In genomic region chr13:62881336-62881735, GRCm38 (mm10) we compare ENCODE assay signal across 29 mouse cellular contexts. TPM values are rescaled to one million over a fixed set of nuclear protein-coding genes. Genes with fewer than 3 reads are reported as not detected.
A peak's percentile ranks its signal among the peaks of the same experiment; 100 is the strongest.
DNase-seq lines count a peak whose midpoint lies in the region; ATAC-seq and TF ChIP-seq lines count a peak whose summit lies in the region.
"Had no signal": no experiment of that assay in that cellular context is flagged by ENCODE, and none has a peak within 500 bp of the region (broad histone marks: within the 10 kb centered on the region; RNA-seq: fewer than 3 reads in every experiment).

No protein-coding gene starts in this region.

- H3K9me3 ChIP-seq in liver, postnatal 0 days (ENCODE audit: low read length) = no peaks in the 10 kb centered on the region
- H3K9me3 ChIP-seq in midbrain, embryonic 11.5 days (ENCODE audit: control insufficient read depth, low read length) = no peaks in the 10 kb centered on the region
- H3K9me3 ChIP-seq in midbrain, embryonic 16.5 days (replicated peaks; ENCODE audit: control insufficient read depth, low read length, poor library complexity, severe bottlenecking) = no peaks in the 10 kb centered on the region
- H3K9me3 ChIP-seq: embryonic facial prominence, embryonic 12.5 days; embryonic facial prominence, embryonic 15.5 days; heart, embryonic 10.5 days; heart, embryonic 13.5 days had no signal

- H3K4me2 ChIP-seq in liver, postnatal 0 days (ENCODE audit: low read depth, low read length) = no peak overlapping the region
- H3K4me2 ChIP-seq in midbrain, embryonic 11.5 days = no peak overlapping the region
- no peak overlapping the region for H3K4me2 ChIP-seq in midbrain, embryonic 16.5 days (ENCODE audit: low read length)
- H3K4me2 ChIP-seq: embryonic facial prominence, embryonic 12.5 days; embryonic facial prominence, embryonic 15.5 days; heart, embryonic 13.5 days; hindbrain, embryonic 14.5 days had no signal

- H3K27me3 ChIP-seq in liver, postnatal 0 days (ENCODE audit: insufficient read depth, low read length) = no peaks in the 10 kb centered on the region
- H3K27me3 ChIP-seq in midbrain, embryonic 11.5 days (ENCODE audit: control insufficient read depth, insufficient read depth, low read length) = no peaks in the 10 kb centered on the region
- H3K27me3 ChIP-seq in midbrain, embryonic 16.5 days (ENCODE audit: control insufficient read depth, insufficient read depth, low read depth, low read length) = no peaks in the 10 kb centered on the region

- H3K4me3 ChIP-seq in liver, postnatal 0 days (ENCODE audit: low read depth, low read length) = no peak overlapping the region
- H3K4me3 ChIP-seq in midbrain, embryonic 11.5 days (ENCODE audit: low read depth, low read length) = no peak overlapping the region
- no peak overlapping the region for H3K4me3 ChIP-seq in midbrain, embryonic 16.5 days (ENCODE audit: low read depth, low read length)
- H3K4me3 ChIP-seq: embryonic facial prominence, embryonic 12.5 days; embryonic facial prominence, embryonic 15.5 days; gastrocnemius, adult 2 months; heart, embryonic 10.5 days; heart, embryonic 13.5 days had no signal

- peaks cover 19% of the 10 kb centered on the region for H3K4me1 ChIP-seq in liver, postnatal 0 days (ENCODE audit: insufficient read depth)
- no peaks in the 10 kb centered on the region for H3K4me1 ChIP-seq in midbrain, embryonic 11.5 days (ENCODE audit: control insufficient read depth, insufficient read depth, low read length)
- no peaks in the 10 kb centered on the region for H3K4me1 ChIP-seq in midbrain, embryonic 16.5 days (ENCODE audit: control insufficient read depth, insufficient read depth, low read length)
- H3K4me1 ChIP-seq: embryonic facial prominence, embryonic 12.5 days; heart, embryonic 13.5 days had no signal

- TF ChIP-seq CTCF in liver, postnatal 0 days (IDR thresholded peaks at IDR 0.05; ENCODE audit: low read depth) = no peak

- peak overlapping the region; percentile 80 for H3K27ac ChIP-seq in liver, postnatal 0 days (ENCODE audit: low read depth)
- H3K27ac ChIP-seq in midbrain, embryonic 11.5 days (ENCODE audit: low read depth, low read length) = no peak overlapping the region
- no peak overlapping the region for H3K27ac ChIP-seq in midbrain, embryonic 16.5 days (ENCODE audit: low read length)
- H3K27ac ChIP-seq: embryonic facial prominence, embryonic 12.5 days; embryonic facial prominence, embryonic 15.5 days; heart, embryonic 10.5 days; heart, embryonic 13.5 days; hindbrain, embryonic 14.5 days; hindbrain, postnatal 0 days had no signal

- no peak for ATAC-seq in liver, postnatal 0 days
- no peak for ATAC-seq in midbrain, embryonic 11.5 days (ENCODE audit: low FRiP score)
- ATAC-seq in midbrain, embryonic 16.5 days = no peak
- ATAC-seq: activated CD4-positive, CD25-positive, alpha-beta regulatory T cell, adult 4 months; forebrain, embryonic 14.5 days; forebrain, postnatal 0 days; hindbrain, postnatal 0 days had no signal

- DNase-seq in adrenal gland, adult 2 months = peak; percentile 38
- no peak for DNase-seq in adrenal gland, adult 8-10 months
- DNase-seq in kidney, adult 18-20 months = peak; percentile 9
- no peak for DNase-seq in kidney, adult 9 months
- no peak for DNase-seq in liver, postnatal 0 days
- DNase-seq in liver = no peak
- peak; percentile 61 for DNase-seq in midbrain, embryonic 11.5 days (ENCODE audit: low spot score, missing footprints)
- DNase-seq: cerebellum, adult 11 months; cerebellum, adult 2 months; cerebellum, adult 9-11 months; cerebellum, postnatal 25 days; forebrain, postnatal 0 days; gastrocnemius, adult 2 months; gastrocnemius, postnatal 14 days; heart, adult 18-20 months; heart, postnatal 14 days; heart, postnatal 4 days had no signal

- TF ChIP-seq EP300 in liver, postnatal 0 days (IDR thresholded peaks at IDR 0.05; ENCODE audit: low read depth) = no peak

- H3K36me3 ChIP-seq in liver, postnatal 0 days (replicated peaks; ENCODE audit: insufficient read depth, low read length) = 0 out of 2 replicates have a peak, but pooled peaks cover 2% of the 10 kb centered on the region
- no peaks in the 10 kb centered on the region for H3K36me3 ChIP-seq in midbrain, embryonic 11.5 days (ENCODE audit: control insufficient read depth, insufficient read depth, low read length)
- no peaks in the 10 kb centered on the region for H3K36me3 ChIP-seq in midbrain, embryonic 16.5 days (ENCODE audit: control insufficient read depth, insufficient read depth, low read length)
- H3K36me3 ChIP-seq: embryonic facial prominence, embryonic 12.5 days; embryonic facial prominence, embryonic 15.5 days; heart, embryonic 10.5 days; heart, embryonic 13.5 days had no signal

- 67% methylated on average over 9 of the region's 9 CpGs for WGBS in liver, postnatal 0 days (ENCODE audit: insufficient replicate concordance)
- WGBS in midbrain, embryonic 11.5 days = 89% methylated on average over 9 of the region's 9 CpGs
- 84% methylated on average over 9 of the region's 9 CpGs for WGBS in midbrain, embryonic 16.5 days

- no peak overlapping the region for H3K9ac ChIP-seq in liver, postnatal 0 days (replicated peaks)
- H3K9ac ChIP-seq in midbrain, embryonic 11.5 days (ENCODE audit: low read length) = no peak overlapping the region
- no peak overlapping the region for H3K9ac ChIP-seq in midbrain, embryonic 16.5 days (ENCODE audit: low read depth, low read length)
- H3K9ac ChIP-seq: embryonic facial prominence, embryonic 12.5 days; embryonic facial prominence, embryonic 15.5 days; forebrain, postnatal 0 days; heart, embryonic 13.5 days; hindbrain, embryonic 14.5 days had no signal

RNA-seq across cellular contexts. Expression of gene Fbp1, which starts 6.7 kb away (rescaled TPM):
- total RNA-seq in adrenal gland, adult 2 months (2021) = 1 to 10 TPM in 1 of 2 experiments, under 1 TPM in 1; 0.83 to 3.8 TPM
- 0.27 and 0.86 TPM in 2 replicates for polyA plus RNA-seq in adrenal gland, adult 2 months (2012; rRNA removed)
- total RNA-seq in adrenal gland, adult 8-10 months (2022) = 1 to 10 TPM in 3 of 4 experiments, under 1 TPM in 1; 0.86 to 2.6 (median 2.0) TPM
- polyA plus RNA-seq in liver, postnatal 0 days (2015; fragmentation: Nextera tagmentation; extraction: Ambion mirVana) = 2,442 and 2,581 TPM in 2 replicates
- polyA plus RNA-seq in midbrain, embryonic 11.5 days (2014; fragmentation: Nextera tagmentation; extraction: Ambion mirVana) = not detected in 2 replicates
- polyA plus RNA-seq in midbrain, embryonic 16.5 days (2015; fragmentation: Nextera tagmentation; extraction: Ambion mirVana) = not detected in 2 replicates
- total RNA-seq: forebrain, postnatal 0 days; gastrocnemius, adult 2 months; gastrocnemius, postnatal 14 days; heart, postnatal 14 days had no signal
- polyA plus RNA-seq: activated CD4-positive, CD25-positive, alpha-beta regulatory T cell, adult 4 months; cerebellum, adult 2 months; forebrain, embryonic 11.5 days; forebrain, embryonic 14.5 days; hindbrain, embryonic 11.5 days had no signal

RNA-seq across cellular contexts. Expression of gene Fbp2, which starts 23.1 kb away (rescaled TPM):
- total RNA-seq in adrenal gland, adult 2 months (2021) = 1 to 10 TPM; 2.5 to 2.8 TPM
- 0.28 and 0.49 TPM in 2 replicates for polyA plus RNA-seq in adrenal gland, adult 2 months (2012; rRNA removed)
- total RNA-seq in adrenal gland, adult 8-10 months (2022) = 1 to 10 TPM in 3 of 4 experiments, not detected in 1; 1.6 to 2.1 (median 1.9) TPM
- 0.89 and 1.3 TPM in 2 replicates for polyA plus RNA-seq in liver, postnatal 0 days (2015; fragmentation: Nextera tagmentation; extraction: Ambion mirVana)
- 0.12 and 0.15 TPM in 2 replicates for polyA plus RNA-seq in midbrain, embryonic 11.5 days (2014; fragmentation: Nextera tagmentation; extraction: Ambion mirVana)
- 0.82 and 1.2 TPM in 2 replicates for polyA plus RNA-seq in midbrain, embryonic 16.5 days (2015; fragmentation: Nextera tagmentation; extraction: Ambion mirVana)
- total RNA-seq: common myeloid progenitor, adult 5-6 weeks had no signal
- polyA plus RNA-seq: activated CD4-positive, CD25-positive, alpha-beta regulatory T cell, adult 4 months; cerebellum, adult 2 months; forebrain, embryonic 11.5 days; heart, embryonic 13.5 days; hindbrain, embryonic 11.5 days had no signal

Comparison
In these comparisons a context has a peak if more than half of its experiments do, and no peak if none do; other contexts are left out.
1. DNase-seq: peak in adrenal gland, adult 2 months (single experiment), kidney, adult 18-20 months (single experiment) and midbrain, embryonic 11.5 days (single experiment); none in adrenal gland, adult 8-10 months (single experiment), kidney, adult 9 months (single experiment), liver, postnatal 0 days (single experiment) and liver (single experiment).
2. RNA of gene Fbp1, which starts 6.7 kb away (polyA plus RNA-seq): 2,442 to 2,581 TPM in liver, postnatal 0 days; 0.27 to 0.86 TPM in adrenal gland, adult 2 months, not detected in midbrain, embryonic 16.5 days and not detected in midbrain, embryonic 11.5 days; every median in the first group is over 1,000 times any median in the second.